Mouse (Mus musculus): ENCODE results near the gene Dcaf8. TPM values are rescaled to one million over a fixed set of nuclear protein-coding genes. Genes with fewer than 3 reads are reported as not detected.
"Not testable (repeated sequence)": the region's sequence is repeated elsewhere in the genome, so short reads cannot be mapped to it uniquely, and the experiment has no call there.

Dcaf8 gene
- polyA plus RNA-seq, 1 experiment, result 4.3 TPM

GRCm38 (mm10) chr1:172242401-172242800 is 94.5 kb downstream of the Dcaf8 start:
- no peaks in the 10 kb centered on the region for H3K36me3 ChIP-seq (ENCODE audit: control insufficient read depth)
- no peak for TF ChIP-seq TAL1 (IDR thresholded peaks at IDR 0.05; ENCODE audit: low read length)
- H3K9me3 ChIP-seq (ENCODE audit: control insufficient read depth, low read length), result no peaks in the 10 kb centered on the region
- no peak overlapping the region for H3K4me3 ChIP-seq (replicated peaks)
- no peaks in the 10 kb centered on the region for H3K4me1 ChIP-seq (ENCODE audit: control insufficient read depth)
- peaks cover 19% of the 10 kb centered on the region for H3K27me3 ChIP-seq (ENCODE audit: control insufficient read depth)

- TF ChIP-seq GATA1 (IDR thresholded peaks at IDR 0.05; ENCODE audit: low read length) (no peak), TAL1 (IDR thresholded peaks at IDR 0.05; ENCODE audit: low read length) (no peak)
- H3K4me1 ChIP-seq (ENCODE audit: control insufficient read depth), result no peaks in the 10 kb centered on the region
Observed at GRCm38 (mm10) chr1:172243547-172244205, 95.8 kb downstream of the Dcaf8 start.

DNA sequence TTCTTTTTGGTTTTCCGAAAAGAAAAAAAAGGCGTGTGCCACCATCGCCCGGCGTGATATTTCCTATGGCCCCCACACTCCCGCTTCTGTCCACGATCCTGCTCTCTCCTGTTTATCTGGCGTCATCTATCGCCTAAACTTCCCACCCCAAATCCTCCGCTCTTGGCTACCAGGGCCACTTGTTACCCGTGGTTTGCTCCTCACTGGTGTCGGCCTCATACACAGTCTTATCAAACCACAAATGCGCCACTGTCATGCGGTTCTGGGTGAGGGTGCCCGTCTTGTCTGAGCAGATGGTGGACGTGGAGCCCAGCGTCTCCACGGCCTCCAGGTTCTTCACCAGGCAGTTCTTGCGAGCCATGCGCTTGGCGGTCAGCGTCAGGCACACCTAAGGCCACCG is 96.8 kb downstream of the Dcaf8 start:
- not testable (repeated sequence) for H3K4me3 ChIP-seq (replicated peaks); H3K36me3 ChIP-seq (ENCODE audit: control insufficient read depth); H3K9me3 ChIP-seq (ENCODE audit: control insufficient read depth, low read length); H3K4me1 ChIP-seq (ENCODE audit: control insufficient read depth)
- peaks cover 19% of the 10 kb centered on the region for H3K27me3 ChIP-seq (ENCODE audit: control insufficient read depth)

More at GRCm38 (mm10) chr1:172243547-172244205, 95.8 kb downstream of the Dcaf8 start:
- Histone ChIP-seq H3K4me3 (replicated peaks) (no peak overlapping the region), H3K36me3 (ENCODE audit: control insufficient read depth) (no peaks in the 10 kb centered on the region), H3K9me3 (ENCODE audit: control insufficient read depth, low read length) (no peaks in the 10 kb centered on the region), H3K27me3 (ENCODE audit: control insufficient read depth) (peaks cover 19% of the 10 kb centered on the region)

Other genes starting within 250 kb of the Dcaf8 start
- 0.01 TPM in 2 replicates for gene Slamf6, start 230.6 kb upstream of the Dcaf8 start, polyA plus RNA-seq (2012)
- 0.01 TPM in 1 of 2 replicates, not detected in the other for gene Vangl2, start 119.6 kb upstream of the Dcaf8 start, polyA plus RNA-seq (2012)
- gene Nhlh1, start 90.5 kb upstream of the Dcaf8 start, polyA plus RNA-seq (2012), result not detected in 2 replicates
- 0.55 and 0.78 TPM in 2 replicates for gene Copa, start 65.6 kb upstream of the Dcaf8 start, polyA plus RNA-seq (2012)
- 0.30 and 0.64 TPM in 2 replicates for gene Ncstn, start 65.3 kb upstream of the Dcaf8 start, polyA plus RNA-seq (2012)
- 1.4 and 2.0 TPM in 2 replicates for gene Pex19, start 21.3 kb upstream of the Dcaf8 start, polyA plus RNA-seq (2012)
- gene Pea15a, start 58.7 kb downstream of the Dcaf8 start, polyA plus RNA-seq (2012), result 0.04 and 0.10 TPM in 2 replicates
- not detected in 2 replicates for gene Casq1, start 71.8 kb downstream of the Dcaf8 start, polyA plus RNA-seq (2012)
- not detected in 2 replicates for gene Atp1a4, start 110.3 kb downstream of the Dcaf8 start, polyA plus RNA-seq (2012)
- 2.7 and 3.3 TPM in 2 replicates for gene Igsf8, start 113.6 kb downstream of the Dcaf8 start, polyA plus RNA-seq (2012)
- not detected in 2 replicates for gene Atp1a2, start 150.0 kb downstream of the Dcaf8 start, polyA plus RNA-seq (2012)
- 0.01 TPM in 1 of 2 replicates, not detected in the other for gene Kcnj9, start 181.2 kb downstream of the Dcaf8 start, polyA plus RNA-seq (2012)
- 0.01 TPM in 1 of 2 replicates, not detected in the other for gene Kcnj10, start 193.1 kb downstream of the Dcaf8 start, polyA plus RNA-seq (2012)
- gene Pigm, start 228.5 kb downstream of the Dcaf8 start, polyA plus RNA-seq (2012), result 0.10 and 0.15 TPM in 2 replicates

Data from erythroblast, embryonic 14.5 days (primary cell).